Mouse (Mus musculus): ENCODE measurements at regions not wholly inside any gene's neighbourhood (a gene's known extent, or its start where the extent isn't known, plus 50 kb on each side); places are given as distances from the start of the nearest gene placed in this dataset.

DNA sequence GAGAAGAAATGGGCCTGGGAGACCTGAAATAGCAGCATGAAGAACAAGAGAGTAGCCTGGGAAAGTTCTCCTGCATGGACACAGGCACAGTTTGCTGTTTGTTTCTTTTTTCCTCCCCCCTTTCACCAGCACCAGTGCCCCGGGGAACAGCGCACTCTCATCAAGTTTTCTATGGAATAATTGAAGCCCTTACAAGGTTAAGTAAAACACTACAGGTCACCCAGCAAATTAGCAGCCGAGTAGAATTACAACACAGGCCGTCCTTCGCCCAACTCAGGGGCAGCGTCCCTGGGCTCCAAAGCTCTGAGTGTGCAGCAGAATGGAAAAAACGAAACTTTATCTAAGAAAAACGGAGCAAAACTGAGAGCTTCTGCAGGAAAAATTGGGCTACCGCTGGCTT is 381.6 kb upstream of the Jarid2 start:
- no peak for DNase-seq (ENCODE audit: low spot score in 2 of 2)
- intact Hi-C loops (cut with DNase I): no loop called here

- DNase-seq (ENCODE audit: low spot score in 2 of 2): no peak
- intact Hi-C loops (cut with DNase I): no loop called here
These were observed 375.4 kb upstream of the Jarid2 start for GRCm38 (mm10) chr13:44353899-44354298.

- intact Hi-C loops (cut with DNase I): no loop called here
- no peak for DNase-seq (ENCODE audit: low spot score in 2 of 2)
These were observed 373.5 kb upstream of the Jarid2 start for GRCm38 (mm10) chr13:44355771-44356221.

DNA sequence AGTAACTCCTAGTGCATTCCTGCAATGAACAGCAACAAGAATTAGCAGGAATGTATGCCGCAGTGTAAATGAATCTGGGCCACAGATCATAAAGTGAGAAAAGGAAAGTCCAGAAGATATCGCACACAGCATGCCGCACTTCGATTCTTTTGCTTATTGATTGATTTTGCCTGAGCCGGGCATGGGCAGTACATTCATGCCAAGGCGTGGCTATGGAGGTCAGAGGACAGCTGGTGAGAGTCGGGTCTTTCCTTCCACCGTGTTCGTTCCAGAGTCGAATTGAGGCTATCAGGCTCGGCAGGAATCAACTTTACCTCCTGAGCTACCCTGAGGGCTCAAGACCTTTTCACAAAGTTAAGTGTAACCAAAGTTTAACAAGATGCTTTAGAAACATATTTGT is 372.3 kb upstream of the Jarid2 start:
- intact Hi-C loops (cut with DNase I): no loop called here

GRCm38 (mm10) chr13:44359344-44359743 is 369.9 kb upstream of the Jarid2 start:
- no peak for DNase-seq (ENCODE audit: low spot score in 2 of 2)
- intact Hi-C loops (cut with DNase I): no loop called here

More for the DNA sequence above, 372.3 kb upstream of the Jarid2 start:
- no peak for DNase-seq (ENCODE audit: low spot score in 2 of 2)

- DNase-seq (ENCODE audit: low spot score in 2 of 2): no peak
- intact Hi-C loops (cut with DNase I): no loop called here
These were observed 369.3 kb upstream of the Jarid2 start for GRCm38 (mm10) chr13:44360016-44360415.

GRCm38 (mm10) chr13:44360725-44361290 is 368.5 kb upstream of the Jarid2 start:
- no peak for DNase-seq (ENCODE audit: low spot score in 2 of 2)
- intact Hi-C loops (cut with DNase I): no loop called here

DNA sequence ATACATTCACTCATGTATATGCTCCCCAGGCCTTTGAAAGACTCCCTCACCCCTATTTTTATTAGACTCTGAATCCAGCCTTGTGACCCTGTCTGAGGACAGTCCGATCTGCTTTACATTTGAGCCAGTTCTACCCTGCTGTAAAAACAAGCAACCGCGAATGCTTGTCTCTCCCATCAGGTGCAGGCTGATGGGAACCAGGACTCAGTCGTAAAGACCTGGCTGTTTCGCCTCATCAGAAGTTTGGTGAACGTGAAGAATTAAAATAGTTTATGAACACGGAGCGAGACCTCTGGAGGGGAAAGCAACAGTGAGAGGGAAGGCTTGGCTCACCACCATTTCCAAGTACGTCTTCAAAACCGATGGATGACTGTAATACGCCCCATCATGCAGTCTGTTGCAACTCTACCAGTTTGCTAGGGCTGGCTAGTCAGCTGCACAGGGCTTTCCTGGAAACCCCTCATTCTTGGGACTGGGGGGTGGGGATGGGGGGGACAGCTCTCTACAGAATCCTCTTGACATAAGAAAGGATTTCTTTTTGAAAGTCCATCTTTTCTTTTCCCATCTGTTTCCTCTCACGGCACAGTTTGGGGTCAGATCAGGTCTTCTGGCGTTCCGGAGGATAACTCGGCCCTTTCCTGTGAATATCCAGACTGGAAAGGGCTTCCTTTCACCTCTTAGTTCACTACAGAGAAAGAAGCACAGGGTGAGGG is 366.8 kb upstream of the Jarid2 start:
- intact Hi-C loops (cut with DNase I): no loop called here
- no peak for DNase-seq (ENCODE audit: low spot score in 2 of 2)

DNA sequence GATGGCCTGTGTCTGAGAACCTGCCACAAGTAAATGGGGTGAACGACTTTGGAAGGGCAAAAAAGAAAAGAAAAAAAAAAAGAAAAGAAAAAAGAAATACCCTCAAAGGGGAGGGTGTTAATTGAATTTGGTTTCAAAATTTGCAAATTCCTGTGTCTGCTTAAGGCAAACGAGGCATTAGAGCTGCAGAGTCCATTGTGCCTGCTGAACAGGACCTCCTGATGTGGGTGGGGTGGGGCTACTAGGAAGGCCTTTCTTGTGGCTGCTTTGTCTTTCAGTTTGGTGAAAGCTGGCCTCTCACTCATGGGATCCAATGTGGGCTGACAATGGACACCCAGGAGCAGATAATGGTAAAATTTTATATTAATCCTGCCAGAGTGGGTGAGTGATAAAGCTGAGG is 366.3 kb upstream of the Jarid2 start:
- intact Hi-C loops (cut with DNase I): no loop called here
- no peak for DNase-seq (ENCODE audit: low spot score in 2 of 2)

DNA sequence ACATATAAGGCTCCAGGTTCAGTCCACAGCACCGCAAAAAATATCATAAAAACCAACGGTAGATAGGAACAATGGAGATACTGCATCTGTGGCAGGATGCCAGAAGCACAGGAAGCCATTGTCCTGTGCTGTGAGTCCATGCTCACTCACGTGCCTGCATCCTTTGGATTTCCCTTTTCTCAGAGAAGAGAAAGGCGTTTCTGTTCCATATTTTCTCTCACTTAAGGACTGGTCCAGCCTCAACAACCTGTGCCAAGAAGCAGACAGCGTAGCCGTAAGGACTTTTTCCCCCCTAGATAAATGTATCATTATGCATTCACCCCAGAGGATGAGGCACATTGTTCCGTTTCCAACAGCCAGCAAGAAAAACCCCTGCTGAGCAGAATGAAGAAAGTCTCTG is 360.0 kb upstream of the Jarid2 start:
- DNase-seq (ENCODE audit: low spot score in 2 of 2): no peak
- intact Hi-C loops (cut with DNase I): no loop called here

DNA sequence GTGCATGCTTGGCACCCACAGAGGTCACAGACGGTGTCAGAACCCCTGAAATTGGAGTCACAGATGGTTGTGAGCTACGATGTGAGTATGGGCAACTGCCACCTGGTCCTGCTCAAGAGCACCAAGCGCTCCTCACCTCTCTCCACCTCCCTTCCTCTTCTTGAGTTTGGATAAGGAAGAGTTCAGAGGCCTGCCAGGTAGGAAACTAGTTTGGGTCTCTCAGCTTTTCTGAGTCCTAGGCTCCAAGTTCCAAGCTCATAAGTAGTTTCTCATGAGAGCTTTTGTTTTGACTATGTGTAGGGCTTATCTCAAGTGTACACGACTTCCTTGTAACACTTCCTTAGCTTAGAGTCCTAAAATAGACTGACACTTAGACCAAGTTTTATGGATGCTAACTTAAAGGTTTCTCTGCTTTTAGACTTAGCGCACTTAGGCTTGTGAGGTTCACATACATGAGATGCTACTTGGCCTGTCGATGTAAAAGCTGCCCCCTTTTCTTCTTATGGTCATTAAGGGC is 356.9 kb upstream of the Jarid2 start:
- intact Hi-C loops (cut with DNase I): no loop called here
- DNase-seq (ENCODE audit: low spot score in 2 of 2): no peak

DNA sequence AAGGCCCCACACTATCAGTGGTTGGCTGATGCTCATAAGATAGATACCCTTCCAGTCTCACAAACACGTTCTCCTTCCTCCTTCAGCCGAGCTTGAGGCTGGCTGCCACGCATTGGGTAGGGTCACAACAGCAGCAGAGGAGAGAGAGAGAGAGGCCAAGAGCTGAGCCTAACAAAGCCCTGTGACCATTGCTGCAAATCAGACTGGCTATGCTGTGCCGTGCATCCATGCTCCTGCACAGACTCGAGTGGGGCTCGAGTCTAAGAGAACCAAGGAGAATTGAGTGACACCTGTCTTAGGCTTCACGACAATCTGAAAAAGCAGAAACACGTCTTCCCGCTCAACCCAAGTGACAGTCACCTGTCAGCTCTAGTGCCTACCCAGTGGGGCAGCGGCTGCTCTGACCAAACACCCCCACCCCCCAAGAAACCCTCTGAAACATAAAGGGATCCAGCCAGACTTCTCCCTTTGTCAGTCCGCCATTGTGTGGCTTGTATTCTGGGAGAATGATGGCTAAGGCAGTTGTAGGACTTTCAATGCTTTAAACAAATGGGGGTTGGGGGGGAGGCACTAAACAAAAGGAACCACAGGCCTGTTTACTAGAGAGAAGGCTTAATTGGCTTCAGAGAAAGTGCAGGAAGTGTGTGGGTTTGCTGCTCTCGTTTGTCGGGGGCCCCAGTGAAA is 353.7 kb upstream of the Jarid2 start:
- intact Hi-C loops (cut with DNase I): no loop called here
- DNase-seq (ENCODE audit: low spot score in 2 of 2): no peak

GRCm38 (mm10) chr13:44376160-44376488 is 353.1 kb upstream of the Jarid2 start:
- DNase-seq (ENCODE audit: low spot score in 2 of 2): no peak
- intact Hi-C loops (cut with DNase I): no loop called here

GRCm38 (mm10) chr13:44381721-44382450 is 347.4 kb upstream of the Jarid2 start:
- intact Hi-C loops (cut with DNase I): no loop called here
- DNase-seq (ENCODE audit: low spot score in 2 of 2): no peak

DNA sequence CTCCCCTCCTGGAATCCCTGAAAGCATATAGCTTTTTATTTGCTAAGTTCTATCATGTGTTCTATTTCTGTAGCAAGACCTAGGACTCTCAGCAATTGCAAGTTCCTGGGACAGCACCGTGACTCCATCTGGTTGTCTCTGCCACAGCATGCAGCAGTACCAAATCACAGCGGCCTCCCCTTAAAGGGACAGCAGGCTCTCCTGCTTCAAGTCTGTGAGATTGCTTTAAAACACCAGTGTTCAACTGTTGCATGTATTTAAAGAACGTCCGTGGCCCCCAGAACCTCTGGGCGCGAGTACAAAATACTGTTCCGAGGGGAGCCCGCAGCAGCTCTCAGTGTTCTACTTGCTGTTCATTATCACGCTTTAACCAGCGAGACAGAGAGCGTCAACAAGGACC is 346.0 kb upstream of the Jarid2 start:
- intact Hi-C loops (cut with DNase I): no loop called here

DNA sequence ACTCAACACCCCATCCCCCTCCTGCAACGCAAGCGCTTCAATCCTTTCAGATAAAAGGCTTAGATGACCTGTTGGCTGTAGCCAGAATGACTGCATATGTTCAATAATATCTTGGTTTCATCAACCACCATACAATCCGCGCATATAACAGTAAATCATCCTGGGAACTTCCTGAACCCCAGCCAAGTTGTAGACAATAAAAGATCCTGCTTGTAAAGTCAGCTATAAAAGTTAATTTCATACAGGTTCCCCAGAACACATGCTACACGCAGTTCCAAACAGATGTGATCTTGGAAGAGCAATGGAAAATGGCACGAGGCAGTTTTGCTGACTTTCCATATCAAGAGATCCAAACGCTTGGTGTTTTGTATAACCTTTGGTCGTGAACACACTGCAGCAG is 342.5 kb upstream of the Jarid2 start:
- no peak for DNase-seq (ENCODE audit: low spot score in 2 of 2)
- intact Hi-C loops (cut with DNase I): no loop called here

More for the DNA sequence above, 346.0 kb upstream of the Jarid2 start:
- no peak for DNase-seq (ENCODE audit: low spot score in 2 of 2)

DNA sequence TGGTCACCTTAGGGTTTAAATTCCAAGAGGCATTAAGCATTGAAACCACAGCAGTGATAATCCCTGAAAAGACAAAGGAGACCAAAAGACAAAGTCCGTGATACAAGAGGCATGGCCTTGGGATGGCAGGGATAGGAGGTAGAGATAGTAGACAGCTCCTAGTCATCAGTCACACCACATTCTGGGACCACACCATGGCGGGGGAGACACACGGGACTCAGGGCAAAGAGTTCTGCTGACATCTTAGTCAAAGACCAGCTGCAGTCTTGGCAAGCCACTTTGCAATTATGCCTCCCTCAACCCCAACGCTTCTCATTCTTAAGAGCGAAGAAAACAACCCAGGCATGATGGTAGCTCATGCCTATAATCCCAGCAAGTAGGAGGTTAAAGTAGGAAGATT is 339.6 kb upstream of the Jarid2 start:
- DNase-seq (ENCODE audit: low spot score in 2 of 2): no peak
- intact Hi-C loops (cut with DNase I): no loop called here

GRCm38 (mm10) chr13:44390666-44391390 is 338.4 kb upstream of the Jarid2 start:
- DNase-seq (ENCODE audit: low spot score in 2 of 2): no peak
- intact Hi-C loops (cut with DNase I): no loop called here

DNA sequence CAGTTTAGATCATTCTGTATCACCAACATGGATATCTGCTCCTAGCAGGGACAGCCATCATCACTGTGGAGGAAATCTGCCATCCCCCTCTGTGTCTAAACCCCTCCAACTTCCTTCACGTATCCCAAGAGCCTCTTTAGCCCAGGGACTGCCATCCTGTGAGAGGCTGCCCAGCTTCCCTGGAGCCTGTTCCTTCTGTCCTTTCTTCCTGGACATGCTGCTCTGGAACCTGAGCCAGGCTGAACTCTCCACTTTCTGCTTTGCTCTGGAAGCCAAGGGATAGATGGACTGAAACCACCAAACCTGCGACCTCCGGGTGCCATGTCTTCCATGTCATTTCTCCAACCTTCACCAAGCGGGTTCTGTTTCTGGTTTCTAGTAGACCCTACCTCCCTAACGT is 335.3 kb upstream of the Jarid2 start:
- intact Hi-C loops (cut with DNase I): no loop called here
- no peak for DNase-seq (ENCODE audit: low spot score in 2 of 2)
